22 mouse cellular contexts compared by ENCODE assay signal in genomic region chr1:153910423-153910822, GRCm38 (mm10). TPM values are rescaled to one million over a fixed set of nuclear protein-coding genes. Genes with fewer than 3 reads are reported as not detected.
DNase-seq lines count a peak whose midpoint lies in the region; ATAC-seq and TF ChIP-seq lines count a peak whose summit lies in the region.
"Had no signal": no experiment of that assay in that cellular context is flagged by ENCODE, and none has a peak within 500 bp of the region (broad histone marks: within the 10 kb centered on the region; RNA-seq: fewer than 3 reads in every experiment).

No protein-coding gene starts in this region.

- peak; percentile 48 for DNase-seq in kidney, adult 9 months
- no peak for DNase-seq in kidney, adult 8-10 months
- no peak for DNase-seq in G1E (ENCODE audit: low spot score)
- no peak for DNase-seq in urinary bladder, adult 2 months (ENCODE audit: low spot score)
- DNase-seq: adrenal gland, postnatal 25 days; cerebellum, postnatal 14 days; gastrocnemius, postnatal 25 days; heart, postnatal 36 days; lung, adult 2 months; retina, postnatal 1 day had no signal

- no peak overlapping the region; the same call in 1 of the 2 replicates for H3K4me3 ChIP-seq in G1E (ENCODE audit: low read depth, low read length)
- no peak overlapping the region for H3K4me3 ChIP-seq in bone marrow macrophage, adult 2 months (ENCODE audit: insufficient read depth, low read length)
- no peak overlapping the region for H3K4me3 ChIP-seq in liver, embryonic 15.5 days (replicated peaks)
- H3K4me3 ChIP-seq in intestine, embryonic 15.5 days (replicated peaks), result no peak overlapping the region
- H3K4me3 ChIP-seq: heart, embryonic 12.5 days; midbrain, embryonic 12.5 days; myocyte; stomach, embryonic 15.5 days had no signal

- TF ChIP-seq POLR2A in bone marrow macrophage, adult 2 months (IDR thresholded peaks at IDR 0.05; ENCODE audit: borderline replicate concordance, low read depth, low read length), result no peak

- no peak for TF ChIP-seq CTCF in G1E (IDR thresholded peaks at IDR 0.05; ENCODE audit: low read depth, low read length)
- TF ChIP-seq CTCF in bone marrow macrophage, adult 2 months (IDR thresholded peaks at IDR 0.05; ENCODE audit: low read depth, low read length), result no peak

- H3K4me2 ChIP-seq in liver, embryonic 15.5 days, result no peak overlapping the region
- H3K4me2 ChIP-seq in intestine, embryonic 15.5 days (replicated peaks), result no peak overlapping the region
- H3K4me2 ChIP-seq: heart, embryonic 12.5 days; midbrain, embryonic 12.5 days; stomach, embryonic 15.5 days had no signal

- H3K9ac ChIP-seq in liver, embryonic 15.5 days, result no peak overlapping the region
- no peak overlapping the region for H3K9ac ChIP-seq in intestine, embryonic 15.5 days
- H3K9ac ChIP-seq: heart, embryonic 12.5 days; midbrain, embryonic 12.5 days; stomach, embryonic 15.5 days had no signal

- no peaks in the 10 kb centered on the region for H3K9me3 ChIP-seq in G1E (replicated peaks)
- no peaks in the 10 kb centered on the region for H3K9me3 ChIP-seq in liver, embryonic 15.5 days (replicated peaks)
- no peaks in the 10 kb centered on the region for H3K9me3 ChIP-seq in intestine, embryonic 15.5 days
- H3K9me3 ChIP-seq: heart, embryonic 12.5 days; midbrain, embryonic 12.5 days; stomach, embryonic 15.5 days had no signal

- peak; percentile 38; the same call in 1 of the 2 replicates for ATAC-seq in G1E (ENCODE audit: extremely low read depth, insufficient number of reproducible peaks, low FRiP score, poor library complexity, severe bottlenecking)
- no peak for ATAC-seq in liver, embryonic 15.5 days (ENCODE audit: insufficient read depth)
- ATAC-seq in intestine, embryonic 15.5 days, result no peak

- peak overlapping the region; percentile 66 for H3K27ac ChIP-seq in bone marrow macrophage, adult 2 months (ENCODE audit: insufficient read depth, low read depth, low read length)
- H3K27ac ChIP-seq in liver, embryonic 15.5 days (replicated peaks), result peak overlapping the region; percentile 42
- no peak overlapping the region for H3K27ac ChIP-seq in intestine, embryonic 15.5 days
- H3K27ac ChIP-seq: midbrain, embryonic 12.5 days; stomach, embryonic 15.5 days had no signal

- WGBS in liver, embryonic 15.5 days (ENCODE audit: insufficient replicate concordance), result 64% methylated on average over 5 of the region's 5 CpGs
- WGBS in intestine, embryonic 15.5 days, result 80% methylated on average over 5 of the region's 5 CpGs

- H3K36me3 ChIP-seq in G1E (replicated peaks), result peaks cover 46% of the 10 kb centered on the region
- peaks cover 55% of the 10 kb centered on the region for H3K36me3 ChIP-seq in liver, embryonic 15.5 days (replicated peaks)
- peaks cover 19% of the 10 kb centered on the region; the same call in 1 of the 2 replicates for H3K36me3 ChIP-seq in intestine, embryonic 15.5 days

- peaks cover 31% of the 10 kb centered on the region for H3K4me1 ChIP-seq in G1E (ENCODE audit: insufficient read depth, low read depth, low read length)
- H3K4me1 ChIP-seq in bone marrow macrophage, adult 2 months (ENCODE audit: control insufficient read depth, insufficient read depth, low read length), result peaks cover 27% of the 10 kb centered on the region
- H3K4me1 ChIP-seq in liver, embryonic 15.5 days (replicated peaks), result peaks cover 32% of the 10 kb centered on the region
- H3K4me1 ChIP-seq in intestine, embryonic 15.5 days (replicated peaks), result no peaks in the 10 kb centered on the region
- H3K4me1 ChIP-seq: heart, embryonic 12.5 days; midbrain, embryonic 12.5 days; stomach, embryonic 15.5 days had no signal

- H3K27me3 ChIP-seq in G1E (ENCODE audit: insufficient read depth, low read length), result no peaks in the 10 kb centered on the region
- no peaks in the 10 kb centered on the region for H3K27me3 ChIP-seq in liver, embryonic 15.5 days
- H3K27me3 ChIP-seq in intestine, embryonic 15.5 days (replicated peaks), result no peaks in the 10 kb centered on the region
- H3K27me3 ChIP-seq: heart, embryonic 12.5 days; midbrain, embryonic 12.5 days; stomach, embryonic 15.5 days had no signal

RNA-seq across cellular contexts. Expression of gene Teddm2, which starts 10.4 kb away (rescaled TPM):
- total RNA-seq in G1E (2014; fragmentation: Nextera tagmentation), result 0.75 TPM in 1 of 2 replicates, not detected in the other
- total RNA-seq in G1E (2017), result 0.06 and 0.44 TPM in 2 replicates
- 0.15 and 0.18 TPM in 2 replicates for polyA plus RNA-seq in G1E (2012)
- 0.35 and 0.60 TPM in 2 replicates for polyA plus RNA-seq in bone marrow macrophage, adult 2 months (2012; ENCODE audit: insufficient read depth, insufficient read length, missing spikeins)
- 0.55 TPM in 2 replicates for polyA plus RNA-seq in liver, embryonic 15.5 days (2015; fragmentation: Nextera tagmentation; extraction: Ambion mirVana)
- polyA plus RNA-seq in urinary bladder, adult 2 months (2012; rRNA removed), result 0.77 and 1.1 TPM in 2 replicates
- 0.34 and 0.36 TPM in 2 replicates for polyA plus RNA-seq in intestine, embryonic 15.5 days (2015; fragmentation: Nextera tagmentation; extraction: Ambion mirVana)

RNA-seq across cellular contexts. Expression of gene Glul, which starts 10.7 kb away (rescaled TPM):
- 143 and 151 TPM in 2 replicates for total RNA-seq in G1E (2014; fragmentation: Nextera tagmentation)
- 151 and 157 TPM in 2 replicates for total RNA-seq in G1E (2017)
- polyA plus RNA-seq in G1E (2012), result 54.0 and 70.2 TPM in 2 replicates
- polyA plus RNA-seq in bone marrow macrophage, adult 2 months (2012; ENCODE audit: insufficient read depth, insufficient read length, missing spikeins), result 261 and 292 TPM in 2 replicates
- polyA plus RNA-seq in liver, embryonic 15.5 days (2015; fragmentation: Nextera tagmentation; extraction: Ambion mirVana), result 117 and 128 TPM in 2 replicates
- 244 and 313 TPM in 2 replicates for polyA plus RNA-seq in urinary bladder, adult 2 months (2012; rRNA removed)
- 73.6 and 83.9 TPM in 2 replicates for polyA plus RNA-seq in intestine, embryonic 15.5 days (2015; fragmentation: Nextera tagmentation; extraction: Ambion mirVana)

RNA-seq across cellular contexts. Expression of gene Teddm1a, which starts 18.9 kb away (rescaled TPM):
- total RNA-seq in G1E (2014; fragmentation: Nextera tagmentation) (not detected in 2 replicates), G1E (2017) (0.16 and 0.35 TPM in 2 replicates)
- polyA plus RNA-seq in G1E (2012), result not detected in 2 replicates
- polyA plus RNA-seq in bone marrow macrophage, adult 2 months (2012; ENCODE audit: insufficient read depth, insufficient read length, missing spikeins), result not detected in 2 replicates
- not detected in 2 replicates for polyA plus RNA-seq in liver, embryonic 15.5 days (2015; fragmentation: Nextera tagmentation; extraction: Ambion mirVana)
- not detected in 2 replicates for polyA plus RNA-seq in urinary bladder, adult 2 months (2012; rRNA removed)
- not detected in 2 replicates for polyA plus RNA-seq in intestine, embryonic 15.5 days (2015; fragmentation: Nextera tagmentation; extraction: Ambion mirVana)
- total RNA-seq: adrenal gland, postnatal 25 days; gastrocnemius, postnatal 25 days; heart, postnatal 36 days; layer of hippocampus, postnatal 14 days; left cerebral cortex, postnatal 36 days; neutrophil, adult 5-6 weeks had no signal
- polyA plus RNA-seq: embryonic facial prominence, embryonic 11.5 days; heart, embryonic 12.5 days; kidney, postnatal 0 days; lung, adult 2 months; midbrain, embryonic 12.5 days; myocyte; stomach, embryonic 15.5 days had no signal

RNA-seq across cellular contexts. Expression of gene Teddm1b, which starts 36.3 kb away (rescaled TPM):
- total RNA-seq in G1E (2014; fragmentation: Nextera tagmentation), result 0.30 TPM in 1 of 2 replicates, not detected in the other
- total RNA-seq in G1E (2017), result 0.05 TPM in 1 of 2 replicates, not detected in the other
- polyA plus RNA-seq in G1E (2012), result not detected in 2 replicates
- not detected in 2 replicates for polyA plus RNA-seq in bone marrow macrophage, adult 2 months (2012; ENCODE audit: insufficient read depth, insufficient read length, missing spikeins)
- 0.06 TPM in 2 replicates for polyA plus RNA-seq in liver, embryonic 15.5 days (2015; fragmentation: Nextera tagmentation; extraction: Ambion mirVana)
- 0.03 TPM in 1 of 2 replicates, not detected in the other for polyA plus RNA-seq in urinary bladder, adult 2 months (2012; rRNA removed)
- polyA plus RNA-seq in intestine, embryonic 15.5 days (2015; fragmentation: Nextera tagmentation; extraction: Ambion mirVana), result 0.18 and 0.29 TPM in 2 replicates
- total RNA-seq: adrenal gland, postnatal 25 days; gastrocnemius, postnatal 25 days; heart, postnatal 36 days; layer of hippocampus, postnatal 14 days; left cerebral cortex, postnatal 36 days; neutrophil, adult 5-6 weeks had no signal
- polyA plus RNA-seq: lung, adult 2 months had no signal
